Mouse (Mus musculus) kidney, adult 8-10 months (tissue): ENCODE data around the gene Fam72a.

Source experiments
- DNase-seq, 2 experiments: peaks; one replicate each; pipeline ENCODE4 v3.0.0; 2022

Gene Fam72a

GRCm38 (mm10) chr1:131586836-131587235, 59.1 kb downstream of the Fam72a start:
- no peak for DNase-seq
